Mouse (Mus musculus) stomach, embryonic 15.5 days (tissue): ENCODE measurements around the gene Gm43517. TPM values are rescaled to one million over a fixed set of nuclear protein-coding genes. Genes with fewer than 3 reads are reported as not detected.

Experiments
- ATAC-seq: fragments of 200-750 bp; cut with Nextera tagmentation; 2 replicates; pipeline ENCODE4 v1.8.0; 2017; ENCODE audit warnings: low read depth, moderate number of reproducible peaks, moderate TSS enrichment; ENCODE audit not compliant: insufficient read depth, low FRiP score
- H3K27ac ChIP-seq: fragments of 300-500 bp; sonication (generic); 2 replicates; pipeline ENCODE4 v1.5.1; 2015; ENCODE audit warnings: mild to moderate bottlenecking, inconsistent platforms
- H3K27me3 ChIP-seq: fragments of 300-500 bp; sonication (generic); replicated peaks from 2 replicates; pipeline ENCODE4 v1.6.1; 2015; ENCODE audit warnings: inconsistent platforms
- H3K36me3 ChIP-seq: fragments of 300-500 bp; sonication (generic); 2 replicates; pipeline ENCODE4 v1.6.1; 2015; ENCODE audit warnings: inconsistent platforms
- H3K4me1 ChIP-seq: fragments of 300-500 bp; sonication (generic); 2 replicates; pipeline ENCODE4 v1.6.1; 2015; ENCODE audit warnings: inconsistent platforms
- H3K4me2 ChIP-seq: fragments of 300-500 bp; sonication (generic); 2 replicates; pipeline ENCODE4 v1.6.1; 2015; ENCODE audit warnings: mild to moderate bottlenecking, inconsistent platforms
- H3K4me3 ChIP-seq: fragments of 300-500 bp; sonication (generic); replicated peaks from 2 replicates; pipeline ENCODE4 v1.5.1; 2015; ENCODE audit warnings: inconsistent platforms
- H3K9ac ChIP-seq: fragments of 300-500 bp; sonication (generic); 2 replicates; pipeline ENCODE4 v1.6.1; 2015; ENCODE audit warnings: inconsistent platforms
- H3K9me3 ChIP-seq: fragments of 300-500 bp; sonication (generic); 2 replicates; pipeline ENCODE4 v1.6.1; 2016; ENCODE audit warnings: inconsistent platforms
- WGBS: fragments of 180-500 bp; shearing (Covaris S2); methylation state at CpG from one replicate; pipeline ENCODE4 v1.1.7; 2015; 5-methylcytosine and 5-hydroxymethylcytosine counted together
- polyA plus RNA-seq: library from polyadenylated mRNA; unstranded; fragments of >200 nt; fragmentation: Nextera tagmentation; extraction: Ambion mirVana; gene quantifications from 2 replicates; pipeline ENCODE4 v1.2.1, GENCODE M21; 2015

Gm43517 gene
- polyA plus RNA-seq, 1 experiment from 2014 or later = not detected

GRCm38 (mm10) chr12:49379446-49379845, 5.5 kb upstream of the Gm43517 start:
- Histone ChIP-seq H3K9me3 (no peaks in the 10 kb centered on the region), H3K4me1 (peaks cover 10% of the 10 kb centered on the region), H3K9ac (no peak overlapping the region), H3K27ac (no peak overlapping the region), H3K27me3 (peaks cover 91% of the 10 kb centered on the region), H3K36me3 (no peaks in the 10 kb centered on the region), H3K4me2 (no peak overlapping the region), H3K4me3 (no peak overlapping the region)
- 6% methylated on average over 11 of the region's 11 CpGs for WGBS
- ATAC-seq = no peak

- Histone ChIP-seq H3K36me3 (no peaks in the 10 kb centered on the region), H3K4me3 (no peak overlapping the region), H3K27me3 (peaks cover 97% of the 10 kb centered on the region), H3K9ac (no peak overlapping the region), H3K4me2 (no peak overlapping the region), H3K27ac (no peak overlapping the region), H3K4me1 (peaks cover 14% of the 10 kb centered on the region), H3K9me3 (no peaks in the 10 kb centered on the region)
- no peak for ATAC-seq
- WGBS = 6% methylated on average over 4 of the region's 4 CpGs
These were observed 4.5 kb upstream of the Gm43517 start for GRCm38 (mm10) chr12:49380442-49380841.

- no peaks in the 10 kb centered on the region for H3K9me3 ChIP-seq
- H3K9ac ChIP-seq = no peak overlapping the region
- H3K36me3 ChIP-seq = no peaks in the 10 kb centered on the region
- 4% methylated on average over 4 of the region's 4 CpGs for WGBS
- no peak overlapping the region for H3K4me2 ChIP-seq
- H3K27ac ChIP-seq = no peak overlapping the region
- H3K4me1 ChIP-seq = peaks cover 14% of the 10 kb centered on the region
- no peak overlapping the region for H3K4me3 ChIP-seq
- peaks cover 97% of the 10 kb centered on the region for H3K27me3 ChIP-seq
- ATAC-seq = no peak
These were observed 3.9 kb upstream of the Gm43517 start for GRCm38 (mm10) chr12:49381031-49381525.

- H3K36me3 ChIP-seq = no peaks in the 10 kb centered on the region
- no peak overlapping the region for H3K9ac ChIP-seq
- no peak overlapping the region for H3K4me2 ChIP-seq
- H3K27ac ChIP-seq = no peak overlapping the region
- ATAC-seq = no peak
- no peaks in the 10 kb centered on the region for H3K9me3 ChIP-seq
- H3K27me3 ChIP-seq = peaks cover 90% of the 10 kb centered on the region
- H3K4me1 ChIP-seq = peaks cover 14% of the 10 kb centered on the region
- WGBS = 3% methylated on average over 19 of the region's 19 CpGs
- H3K4me3 ChIP-seq = no peak overlapping the region
These were observed 3.1 kb upstream of the Gm43517 start for GRCm38 (mm10) chr12:49381721-49382365.

DNA sequence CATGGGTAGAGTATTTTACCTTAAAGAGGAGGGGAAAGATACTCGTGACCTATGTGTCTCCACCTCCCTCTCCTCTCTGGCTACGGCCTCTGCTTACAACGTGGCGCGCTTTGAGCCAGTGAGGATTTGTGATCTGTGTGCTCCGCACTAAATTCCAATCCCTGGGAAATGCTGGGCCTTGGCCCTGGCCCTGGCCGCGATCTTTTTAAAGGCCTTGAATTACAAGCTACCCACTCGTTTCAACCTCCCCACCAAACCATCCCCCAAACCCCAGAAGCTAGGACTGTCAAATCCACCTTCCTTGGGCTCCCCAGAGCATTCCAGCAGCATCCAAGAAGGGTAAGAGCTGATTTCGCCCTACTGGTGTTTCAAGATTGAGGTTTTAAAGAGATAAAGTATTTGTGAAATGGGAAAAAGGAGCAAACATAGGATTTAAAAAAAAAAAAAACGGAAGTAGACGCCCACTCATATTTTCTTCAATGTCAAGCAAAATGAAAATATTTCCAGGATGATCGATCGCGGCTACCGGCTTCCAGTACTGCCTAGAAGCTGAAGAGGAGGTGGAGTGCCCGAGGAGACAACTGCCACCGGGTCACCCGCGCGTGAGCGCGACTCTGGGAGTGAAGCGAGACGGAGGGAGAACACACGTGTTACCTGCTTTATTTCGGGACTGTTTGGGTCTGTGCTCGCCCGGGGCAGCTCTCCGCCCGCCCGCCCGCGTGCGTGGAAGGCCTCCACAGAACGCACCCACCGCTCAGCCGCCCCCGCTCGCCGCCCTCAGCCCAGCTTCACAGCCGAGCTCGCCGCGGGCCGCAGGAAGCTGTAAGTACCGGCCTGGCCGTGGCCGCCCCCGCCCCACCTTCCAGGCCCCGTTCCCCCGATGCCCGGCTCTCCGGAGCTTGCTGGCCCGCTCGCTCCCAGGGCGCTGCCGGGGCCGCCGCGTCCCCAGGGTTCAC, 2.1 kb upstream of the Gm43517 start, which contains the start of gene Foxg1:
Gene Foxg1, plus strand, starts transcription at position 96 of the 956 bp plus-strand sequence.
- no peaks in the 10 kb centered on the region for H3K36me3 ChIP-seq
- no peaks in the 10 kb centered on the region for H3K9me3 ChIP-seq
- no peak within 1 kb of the TSS for H3K9ac ChIP-seq
- ATAC-seq = no peak
- WGBS = 2% methylated on average over 51 of the region's 61 CpGs
- peak within 1 kb of the TSS; percentile 53 for H3K4me2 ChIP-seq
- peaks cover 14% of the 10 kb centered on the region for H3K4me1 ChIP-seq
- peaks cover 81% of the 10 kb centered on the region for H3K27me3 ChIP-seq
- peak within 1 kb of the TSS; percentile 35 for H3K4me3 ChIP-seq
- H3K27ac ChIP-seq = no peak within 1 kb of the TSS

- WGBS = 1% methylated on average over 54 of the region's 67 CpGs
- peak overlapping the region; percentile 35 for H3K4me3 ChIP-seq
- H3K9ac ChIP-seq = no peak overlapping the region
- H3K4me1 ChIP-seq = peaks cover 14% of the 10 kb centered on the region
- peak; percentile 66 for ATAC-seq
- H3K9me3 ChIP-seq = no peaks in the 10 kb centered on the region
- H3K27me3 ChIP-seq = peaks cover 79% of the 10 kb centered on the region
- peak overlapping the region; percentile 53 for H3K4me2 ChIP-seq
- H3K27ac ChIP-seq = no peak overlapping the region
- no peaks in the 10 kb centered on the region for H3K36me3 ChIP-seq
These were observed 1.3 kb upstream of the Gm43517 start for GRCm38 (mm10) chr12:49383521-49384133.

DNA sequence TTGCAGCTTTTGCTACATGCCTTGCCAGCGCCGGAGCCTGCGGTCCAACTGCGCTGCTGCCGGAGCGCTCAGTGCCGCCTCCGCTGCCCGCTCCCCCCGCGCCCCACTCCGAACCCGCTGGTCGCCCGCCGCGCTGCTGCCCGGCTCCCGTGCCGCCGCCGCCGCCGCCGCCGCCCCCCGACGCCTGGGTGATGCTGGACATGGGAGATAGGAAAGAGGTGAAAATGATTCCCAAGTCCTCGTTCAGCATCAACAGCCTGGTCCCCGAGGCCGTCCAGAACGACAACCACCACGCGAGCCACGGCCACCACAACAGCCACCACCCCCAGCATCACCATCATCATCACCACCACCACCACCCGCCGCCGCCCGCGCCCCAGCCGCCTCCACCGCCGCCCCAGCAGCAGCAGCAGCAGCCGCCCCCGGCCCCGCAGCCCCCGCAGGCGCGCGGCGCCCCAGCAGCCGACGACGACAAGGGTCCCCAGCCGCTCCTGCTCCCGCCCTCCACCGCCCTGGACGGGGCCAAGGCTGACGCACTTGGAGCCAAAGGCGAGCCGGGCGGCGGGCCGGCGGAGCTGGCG, 589 bp upstream of the Gm43517 start:
- Histone ChIP-seq H3K27me3 (peaks cover 71% of the 10 kb centered on the region), H3K27ac (no peak overlapping the region), H3K9me3 (no peaks in the 10 kb centered on the region), H3K9ac (no peak overlapping the region), H3K4me1 (peaks cover 14% of the 10 kb centered on the region), H3K4me3 (peak overlapping the region; percentile 19), H3K36me3 (no peaks in the 10 kb centered on the region), H3K4me2 (peak overlapping the region; percentile 53)
- WGBS = 1% methylated on average over 39 of the region's 66 CpGs
- ATAC-seq = no peak

DNA sequence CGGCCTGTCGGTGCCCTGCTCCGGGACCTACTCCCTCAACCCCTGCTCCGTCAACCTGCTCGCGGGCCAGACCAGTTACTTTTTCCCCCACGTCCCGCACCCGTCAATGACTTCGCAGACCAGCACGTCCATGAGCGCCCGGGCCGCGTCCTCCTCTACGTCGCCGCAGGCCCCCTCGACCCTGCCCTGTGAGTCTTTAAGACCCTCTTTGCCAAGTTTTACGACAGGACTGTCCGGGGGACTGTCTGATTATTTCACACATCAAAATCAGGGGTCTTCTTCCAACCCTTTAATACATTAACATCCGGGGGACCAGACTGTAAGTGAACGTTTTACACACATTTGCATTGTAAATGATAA, 637 bp downstream of the Gm43517 start:
- ATAC-seq = 0 out of 2 replicates have a peak, but pooled peaks have one; percentile 52
- no peak overlapping the region for H3K9ac ChIP-seq

GRCm38 (mm10) chr12:49386081-49386805, 1.3 kb downstream of the Gm43517 start:
- 17% methylated on average over 10 of the region's 10 CpGs for WGBS
- H3K27ac ChIP-seq = no peak overlapping the region
- no peak overlapping the region for H3K4me3 ChIP-seq
- H3K9me3 ChIP-seq = no peaks in the 10 kb centered on the region
- no peaks in the 10 kb centered on the region for H3K36me3 ChIP-seq
- no peak overlapping the region for H3K9ac ChIP-seq
- H3K4me2 ChIP-seq = no peak overlapping the region
- ATAC-seq = no peak
- peaks cover 68% of the 10 kb centered on the region for H3K27me3 ChIP-seq
- peaks cover 16% of the 10 kb centered on the region for H3K4me1 ChIP-seq

More for the DNA sequence above, 637 bp downstream of the Gm43517 start:
- Histone ChIP-seq H3K4me3 (0 out of 2 replicates have a peak overlapping the region, but pooled peaks have one; percentile 19), H3K4me2 (no peak overlapping the region), H3K27me3 (peaks cover 69% of the 10 kb centered on the region), H3K36me3 (no peaks in the 10 kb centered on the region), H3K27ac (no peak overlapping the region), H3K9me3 (no peaks in the 10 kb centered on the region), H3K4me1 (peaks cover 14% of the 10 kb centered on the region)
- 1% methylated on average over 23 of the region's 23 CpGs for WGBS

- H3K9ac ChIP-seq = no peak overlapping the region
- H3K9me3 ChIP-seq = no peaks in the 10 kb centered on the region
- no peak overlapping the region for H3K27ac ChIP-seq
- H3K4me2 ChIP-seq = no peak overlapping the region
- no peaks in the 10 kb centered on the region for H3K36me3 ChIP-seq
- no peak overlapping the region for H3K4me3 ChIP-seq
- H3K27me3 ChIP-seq = peaks cover 63% of the 10 kb centered on the region
- WGBS = 8% methylated on average over 2 of the region's 2 CpGs
- peaks cover 16% of the 10 kb centered on the region for H3K4me1 ChIP-seq
- ATAC-seq = no peak
These were observed 3.1 kb downstream of the Gm43517 start for GRCm38 (mm10) chr12:49387856-49388598.
